Mouse (Mus musculus): Measurements from ENCODE around the gene Kars. TPM values are rescaled to one million over a fixed set of nuclear protein-coding genes. Genes with fewer than 3 reads are reported as not detected.

Gene Kars
- polyA plus RNA-seq, 1 experiment from 2014 or later, result 168 TPM

DNA sequence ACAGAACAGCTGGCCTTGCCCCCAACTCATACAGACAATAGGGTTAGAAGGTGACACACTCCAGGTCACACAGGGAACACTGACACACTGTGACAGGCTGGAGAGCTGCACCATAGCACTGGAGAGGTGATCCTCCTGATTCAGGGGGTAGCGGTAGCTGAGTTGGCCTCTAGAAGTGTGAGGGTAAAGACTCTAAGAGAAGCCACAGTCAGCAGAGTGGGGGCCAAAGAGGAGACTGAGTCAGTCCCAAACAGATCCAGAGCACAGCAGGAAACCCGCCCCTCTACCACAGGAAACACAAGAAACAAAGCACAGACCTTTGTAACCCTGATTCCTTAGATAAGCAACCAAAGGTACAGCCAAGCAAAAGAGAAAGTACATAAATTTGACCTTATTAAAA is 34.8 kb downstream of the Kars start:
- no peak overlapping the region for H3K4me2 ChIP-seq
- no peaks in the 10 kb centered on the region for H3K27me3 ChIP-seq
- ATAC-seq (ENCODE audit: low FRiP score, low read depth), result no peak
- H3K9ac ChIP-seq, result no peak overlapping the region
- H3K4me1 ChIP-seq (replicated peaks), result no peaks in the 10 kb centered on the region
- H3K36me3 ChIP-seq, result 0 out of 2 replicates have a peak, but pooled peaks cover 3% of the 10 kb centered on the region
- 84% methylated on average over 2 of the region's 2 CpGs for WGBS
- H3K9me3 ChIP-seq, result no peaks in the 10 kb centered on the region
- no peak overlapping the region for H3K4me3 ChIP-seq
- H3K27ac ChIP-seq (replicated peaks), result no peak overlapping the region

DNA sequence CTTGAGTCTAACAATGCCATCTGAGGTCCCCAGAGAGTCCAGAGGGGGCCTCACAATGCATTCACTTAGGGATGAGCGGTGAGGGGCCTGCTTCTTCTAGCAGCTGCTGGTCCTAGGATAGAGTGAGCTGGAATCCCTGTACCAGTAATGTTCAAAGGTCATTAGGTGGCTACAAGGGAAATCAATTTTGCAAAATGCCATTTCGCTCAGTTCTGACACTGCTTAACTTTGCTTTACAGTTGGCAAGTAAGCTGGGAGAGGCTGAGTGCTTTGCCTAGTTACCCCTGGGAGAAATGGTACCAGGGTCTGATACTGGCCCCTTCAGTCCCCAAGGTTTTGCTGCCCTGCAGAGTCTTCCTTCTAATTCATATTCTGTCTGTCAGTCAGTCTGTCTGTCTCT is 35.4 kb downstream of the Kars start:
- no peak overlapping the region for H3K9ac ChIP-seq
- H3K36me3 ChIP-seq, result 0 out of 2 replicates have a peak, but pooled peaks cover 3% of the 10 kb centered on the region
- 90% methylated on average over 2 of the region's 2 CpGs for WGBS
- no peaks in the 10 kb centered on the region for H3K27me3 ChIP-seq
- H3K9me3 ChIP-seq, result no peaks in the 10 kb centered on the region
- ATAC-seq (ENCODE audit: low FRiP score, low read depth), result no peak
- no peak overlapping the region for H3K27ac ChIP-seq (replicated peaks)
- no peaks in the 10 kb centered on the region for H3K4me1 ChIP-seq (replicated peaks)
- no peak overlapping the region for H3K4me2 ChIP-seq
- H3K4me3 ChIP-seq, result no peak overlapping the region

- Histone ChIP-seq H3K9ac (no peak overlapping the region), H3K4me1 (replicated peaks) (no peaks in the 10 kb centered on the region), H3K27me3 (no peaks in the 10 kb centered on the region), H3K27ac (replicated peaks) (no peak overlapping the region), H3K36me3 (0 out of 2 replicates have a peak, but pooled peaks cover 3% of the 10 kb centered on the region), H3K9me3 (no peaks in the 10 kb centered on the region), H3K4me2 (no peak overlapping the region), H3K4me3 (no peak overlapping the region)
- ATAC-seq (ENCODE audit: low FRiP score, low read depth), result no peak
- 96% methylated on average over 12 of the region's 12 CpGs for WGBS
Measured at GRCm38 (mm10) chr8:111974138-111974537, 37.0 kb downstream of the Kars start.

DNA sequence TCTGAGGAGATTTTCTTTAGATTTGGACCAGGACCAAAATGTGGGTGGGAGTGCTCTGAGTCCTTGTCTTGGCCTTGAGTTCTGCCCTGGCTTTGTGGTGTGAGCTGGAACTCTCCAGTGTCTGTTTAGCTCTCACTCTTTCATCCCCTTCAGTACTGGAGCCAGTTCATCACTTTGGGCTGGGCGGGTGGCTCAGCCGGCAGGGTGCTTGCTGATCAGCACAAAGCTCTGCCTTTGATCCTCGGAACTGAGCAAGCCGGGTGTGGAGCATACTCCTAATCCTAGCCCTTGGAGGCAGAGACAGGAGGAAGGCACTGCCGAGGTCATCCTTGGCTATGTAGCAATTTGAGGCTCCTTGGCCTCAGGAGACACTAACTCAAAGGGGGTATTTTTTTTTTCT is 42.1 kb downstream of the Kars start:
- 39% methylated on average over 5 of the region's 5 CpGs for WGBS
- Histone ChIP-seq H3K36me3 (no peaks in the 10 kb centered on the region), H3K4me2 (no peak overlapping the region)

DNA sequence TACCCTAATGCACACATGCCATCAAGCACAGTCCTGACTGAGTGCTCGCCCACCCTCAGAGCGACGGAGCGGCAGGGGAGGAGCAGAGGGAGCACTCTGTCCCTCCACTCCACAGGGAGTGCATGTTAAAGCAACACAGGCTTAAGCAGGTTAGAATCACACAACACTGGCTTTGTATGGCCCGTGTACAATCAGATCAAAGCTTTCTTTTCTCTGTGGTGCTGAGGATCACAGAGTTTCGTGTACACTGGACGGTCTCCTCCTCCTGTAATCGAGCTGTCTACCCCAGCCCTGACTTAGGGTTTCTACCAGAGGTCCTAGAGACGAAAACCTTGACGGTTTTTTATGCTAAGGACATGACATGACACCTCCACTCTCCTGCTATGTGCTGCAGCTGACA is 42.6 kb downstream of the Kars start:
- Histone ChIP-seq H3K27ac (replicated peaks) (no peak overlapping the region), H3K4me1 (replicated peaks) (no peaks in the 10 kb centered on the region), H3K36me3 (no peaks in the 10 kb centered on the region), H3K27me3 (no peaks in the 10 kb centered on the region), H3K9me3 (no peaks in the 10 kb centered on the region), H3K4me2 (no peak overlapping the region), H3K4me3 (no peak overlapping the region), H3K9ac (no peak overlapping the region)
- WGBS, result 87% methylated on average over 10 of the region's 10 CpGs
- ATAC-seq (ENCODE audit: low FRiP score, low read depth), result no peak

More for the DNA sequence above, 42.1 kb downstream of the Kars start:
- Histone ChIP-seq H3K27ac (replicated peaks) (no peak overlapping the region), H3K4me3 (no peak overlapping the region), H3K4me1 (replicated peaks) (no peaks in the 10 kb centered on the region), H3K27me3 (no peaks in the 10 kb centered on the region), H3K9ac (no peak overlapping the region), H3K9me3 (no peaks in the 10 kb centered on the region)
- no peak for ATAC-seq (ENCODE audit: low FRiP score, low read depth)

GRCm38 (mm10) chr8:111967246-111967870 is 43.8 kb downstream of the Kars start:
- no peaks in the 10 kb centered on the region for H3K27me3 ChIP-seq
- H3K36me3 ChIP-seq, result no peaks in the 10 kb centered on the region
- no peaks in the 10 kb centered on the region for H3K9me3 ChIP-seq
- H3K9ac ChIP-seq, result no peak overlapping the region
- no peaks in the 10 kb centered on the region for H3K4me1 ChIP-seq (replicated peaks)
- H3K4me2 ChIP-seq, result no peak overlapping the region
- no peak for ATAC-seq (ENCODE audit: low FRiP score, low read depth)
- WGBS, result 86% methylated on average over 5 of the region's 5 CpGs
- H3K4me3 ChIP-seq, result no peak overlapping the region
- no peak overlapping the region for H3K27ac ChIP-seq (replicated peaks)

- Histone ChIP-seq H3K36me3 (no peaks in the 10 kb centered on the region), H3K4me1 (replicated peaks) (no peaks in the 10 kb centered on the region), H3K27me3 (no peaks in the 10 kb centered on the region), H3K9ac (no peak overlapping the region), H3K27ac (replicated peaks) (no peak overlapping the region), H3K9me3 (no peaks in the 10 kb centered on the region), H3K4me2 (no peak overlapping the region), H3K4me3 (no peak overlapping the region)
- WGBS, result 72% methylated on average over 7 of the region's 7 CpGs
- ATAC-seq (ENCODE audit: low FRiP score, low read depth), result no peak
Measured at GRCm38 (mm10) chr8:111964849-111965561, 46.1 kb downstream of the Kars start.

- 64% methylated on average over 5 of the region's 5 CpGs for WGBS
- Histone ChIP-seq H3K36me3 (no peaks in the 10 kb centered on the region), H3K4me2 (no peak overlapping the region), H3K4me3 (no peak overlapping the region), H3K9ac (no peak overlapping the region), H3K4me1 (replicated peaks) (no peaks in the 10 kb centered on the region), H3K27ac (replicated peaks) (no peak overlapping the region), H3K9me3 (no peaks in the 10 kb centered on the region), H3K27me3 (no peaks in the 10 kb centered on the region)
- ATAC-seq (ENCODE audit: low FRiP score, low read depth), result no peak
Measured at GRCm38 (mm10) chr8:111964351-111964750, 46.8 kb downstream of the Kars start.

GRCm38 (mm10) chr8:111963546-111963945 is 47.6 kb downstream of the Kars start:
- 84% methylated on average over 4 of the region's 4 CpGs for WGBS
- no peak overlapping the region for H3K4me2 ChIP-seq
- no peaks in the 10 kb centered on the region for H3K9me3 ChIP-seq
- H3K27ac ChIP-seq (replicated peaks), result no peak overlapping the region
- no peak overlapping the region for H3K9ac ChIP-seq
- no peak overlapping the region for H3K4me3 ChIP-seq
- ATAC-seq (ENCODE audit: low FRiP score, low read depth), result no peak
- no peaks in the 10 kb centered on the region for H3K27me3 ChIP-seq
- H3K36me3 ChIP-seq, result 0 out of 2 replicates have a peak, but pooled peaks cover under 1% of the 10 kb centered on the region
- no peaks in the 10 kb centered on the region for H3K4me1 ChIP-seq (replicated peaks)

DNA sequence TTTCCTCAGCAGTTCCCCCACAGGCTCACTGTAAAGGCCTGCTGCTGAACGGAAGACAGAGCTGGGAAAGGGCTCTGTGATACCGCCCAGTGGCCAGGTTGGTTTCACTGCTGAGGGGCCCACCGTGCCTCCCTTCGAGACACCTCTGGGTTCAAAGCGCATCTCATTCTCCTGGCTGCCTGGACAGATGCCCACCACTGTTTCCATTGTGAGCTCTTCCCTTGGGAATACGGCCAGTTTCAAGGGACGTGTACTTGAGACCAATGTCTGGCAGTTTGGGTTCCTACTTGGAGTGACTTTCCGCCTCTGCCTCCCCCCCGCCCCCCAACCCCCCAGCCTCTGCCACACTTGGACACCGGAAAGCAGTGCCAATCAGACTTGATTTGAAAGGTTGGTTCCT is 48.0 kb downstream of the Kars start:
- Histone ChIP-seq H3K4me1 (replicated peaks) (no peaks in the 10 kb centered on the region), H3K36me3 (0 out of 2 replicates have a peak, but pooled peaks cover 4% of the 10 kb centered on the region), H3K9me3 (no peaks in the 10 kb centered on the region), H3K4me3 (no peak overlapping the region), H3K4me2 (no peak overlapping the region), H3K27me3 (no peaks in the 10 kb centered on the region), H3K9ac (no peak overlapping the region), H3K27ac (replicated peaks) (no peak overlapping the region)
- ATAC-seq (ENCODE audit: low FRiP score, low read depth), result no peak; the same call in 1 of the 2 replicates
- WGBS, result 61% methylated on average over 10 of the region's 10 CpGs

DNA sequence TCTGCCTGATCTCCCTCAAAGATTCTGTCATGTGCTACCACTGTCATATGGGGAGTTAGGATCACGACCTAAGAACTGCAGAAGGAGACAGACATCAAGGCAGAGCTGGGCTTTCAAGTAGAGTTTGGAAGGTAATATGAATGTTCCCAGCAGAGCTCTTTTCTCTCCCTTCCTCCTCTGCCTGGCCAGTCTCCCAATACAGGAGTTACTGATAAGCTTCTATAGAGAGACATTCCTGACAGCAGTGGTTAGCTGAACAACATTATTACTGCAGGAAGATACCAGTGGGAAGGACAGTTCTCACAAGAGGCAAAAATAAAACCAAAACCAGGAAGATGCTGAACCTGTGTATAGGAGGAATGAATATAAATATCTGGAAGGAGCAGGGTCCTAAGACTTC is 48.5 kb downstream of the Kars start:
- no peak overlapping the region for H3K27ac ChIP-seq (replicated peaks)
- 0 out of 2 replicates have a peak, but pooled peaks cover 6% of the 10 kb centered on the region for H3K36me3 ChIP-seq
- no peak overlapping the region for H3K4me2 ChIP-seq
- WGBS, result 71% methylated on average over 1 of the region's 1 CpGs
- H3K9me3 ChIP-seq, result no peaks in the 10 kb centered on the region
- ATAC-seq (ENCODE audit: low FRiP score, low read depth), result no peak
- no peak overlapping the region for H3K4me3 ChIP-seq
- no peaks in the 10 kb centered on the region for H3K4me1 ChIP-seq (replicated peaks)
- H3K9ac ChIP-seq, result no peak overlapping the region
- H3K27me3 ChIP-seq, result no peaks in the 10 kb centered on the region

GRCm38 (mm10) chr8:111961330-111961729 is 49.8 kb downstream of the Kars start:
- H3K4me1 ChIP-seq (replicated peaks), result no peaks in the 10 kb centered on the region
- H3K36me3 ChIP-seq, result peaks cover 18% of the 10 kb centered on the region
- H3K4me2 ChIP-seq, result no peak overlapping the region
- ATAC-seq (ENCODE audit: low FRiP score, low read depth), result no peak
- no peak overlapping the region for H3K4me3 ChIP-seq
- H3K9ac ChIP-seq, result no peak overlapping the region
- H3K9me3 ChIP-seq, result no peaks in the 10 kb centered on the region
- no peaks in the 10 kb centered on the region for H3K27me3 ChIP-seq
- WGBS, result 74% methylated on average over 3 of the region's 3 CpGs
- no peak overlapping the region for H3K27ac ChIP-seq (replicated peaks)

Measured in hindbrain, embryonic 15.5 days (tissue).